Mouse (Mus musculus) intestine, embryonic 15.5 days (tissue): Measurements from ENCODE around the gene Rab35. TPM values are rescaled to one million over a fixed set of nuclear protein-coding genes. Genes with fewer than 3 reads are reported as not detected.

Source experiments
- ATAC-seq: fragments of 200-750 bp; cut with Nextera tagmentation; 2 replicates; pipeline ENCODE4 v1.8.0; 2017; ENCODE audit warnings: moderate TSS enrichment, moderate library complexity
- H3K27ac ChIP-seq: fragments of 300-500 bp; sonication (generic); 2 replicates; pipeline ENCODE4 v1.5.1; 2015; ENCODE audit warnings: mild to moderate bottlenecking, inconsistent platforms
- H3K27me3 ChIP-seq: fragments of 300-500 bp; sonication (generic); replicated peaks from 2 replicates; pipeline ENCODE4 v1.6.1; 2015; ENCODE audit warnings: inconsistent platforms
- H3K36me3 ChIP-seq: fragments of 300-500 bp; sonication (generic); 2 replicates; pipeline ENCODE4 v1.6.1; 2015; ENCODE audit warnings: inconsistent platforms
- H3K4me1 ChIP-seq: fragments of 300-500 bp; sonication (generic); replicated peaks from 2 replicates; pipeline ENCODE4 v1.6.1; 2015; ENCODE audit warnings: inconsistent platforms
- H3K4me2 ChIP-seq: fragments of 300-500 bp; sonication (generic); replicated peaks from 2 replicates; pipeline ENCODE4 v1.6.1; 2015; ENCODE audit warnings: mild to moderate bottlenecking, inconsistent platforms
- H3K4me3 ChIP-seq: fragments of 300-500 bp; sonication (generic); replicated peaks from 2 replicates; pipeline ENCODE4 v1.5.1; 2015; ENCODE audit warnings: inconsistent platforms
- H3K9ac ChIP-seq: fragments of 300-500 bp; sonication (generic); 2 replicates; pipeline ENCODE4 v1.6.1; 2015; ENCODE audit warnings: inconsistent platforms
- H3K9me3 ChIP-seq: fragments of 300-500 bp; sonication (generic); 2 replicates; pipeline ENCODE4 v1.6.1; 2016; ENCODE audit warnings: inconsistent platforms
- WGBS: fragments of 180-500 bp; shearing (Covaris S2); methylation state at CpG from one replicate; pipeline ENCODE4 v1.1.7; 2015; 5-methylcytosine and 5-hydroxymethylcytosine counted together
- polyA plus RNA-seq: library from polyadenylated mRNA; unstranded; fragments of >200 nt; fragmentation: Nextera tagmentation; extraction: Ambion mirVana; gene quantifications from 2 replicates; pipeline ENCODE4 v1.2.1, GENCODE M21; 2015

Rab35 gene
- polyA plus RNA-seq, 1 experiment from 2014 or later, result 16.5 TPM

- WGBS, result 83% methylated on average over 11 of the region's 11 CpGs
- H3K27ac ChIP-seq, result no peak overlapping the region
These were observed 38.3 kb downstream of the Rab35 start for GRCm38 (mm10) chr5:115669974-115670373.

GRCm38 (mm10) chr5:115670406-115670805 is 38.7 kb downstream of the Rab35 start:
- H3K4me3 ChIP-seq, result no peak overlapping the region
- peak; percentile 88 for ATAC-seq
- H3K27me3 ChIP-seq, result no peaks in the 10 kb centered on the region
- H3K27ac ChIP-seq, result no peak overlapping the region
- no peaks in the 10 kb centered on the region for H3K36me3 ChIP-seq
- no peaks in the 10 kb centered on the region for H3K4me1 ChIP-seq
- no peak overlapping the region for H3K4me2 ChIP-seq
- WGBS, result 50% methylated on average over 2 of the region's 2 CpGs
- no peak overlapping the region for H3K9ac ChIP-seq
- H3K9me3 ChIP-seq, result no peaks in the 10 kb centered on the region

More at GRCm38 (mm10) chr5:115669974-115670373, 38.3 kb downstream of the Rab35 start:
- Histone ChIP-seq H3K4me3 (no peak overlapping the region), H3K36me3 (no peaks in the 10 kb centered on the region), H3K4me1 (no peaks in the 10 kb centered on the region), H3K9me3 (no peaks in the 10 kb centered on the region), H3K4me2 (no peak overlapping the region), H3K9ac (no peak overlapping the region), H3K27me3 (no peaks in the 10 kb centered on the region)
- peak; percentile 51 for ATAC-seq

- Histone ChIP-seq H3K4me1 (no peaks in the 10 kb centered on the region), H3K9me3 (no peaks in the 10 kb centered on the region), H3K27me3 (no peaks in the 10 kb centered on the region), H3K4me2 (no peak overlapping the region), H3K27ac (no peak overlapping the region), H3K9ac (no peak overlapping the region), H3K36me3 (no peaks in the 10 kb centered on the region), H3K4me3 (no peak overlapping the region)
- ATAC-seq, result no peak
- 67% methylated on average over 8 of the region's 8 CpGs for WGBS
These were observed 40.1 kb downstream of the Rab35 start for GRCm38 (mm10) chr5:115671846-115672245.

GRCm38 (mm10) chr5:115685126-115685525 is 53.4 kb downstream of the Rab35 start:
- no peak for ATAC-seq
- Histone ChIP-seq H3K4me2 (no peak overlapping the region), H3K9ac (no peak overlapping the region), H3K9me3 (no peaks in the 10 kb centered on the region), H3K4me3 (no peak overlapping the region), H3K27me3 (no peaks in the 10 kb centered on the region), H3K4me1 (no peaks in the 10 kb centered on the region), H3K27ac (no peak overlapping the region), H3K36me3 (no peaks in the 10 kb centered on the region)
- WGBS, result 85% methylated on average over 10 of the region's 10 CpGs

GRCm38 (mm10) chr5:115686716-115687115 is 55.0 kb downstream of the Rab35 start:
- no peaks in the 10 kb centered on the region for H3K4me1 ChIP-seq
- no peak overlapping the region for H3K4me2 ChIP-seq
- no peak overlapping the region for H3K9ac ChIP-seq
- no peaks in the 10 kb centered on the region for H3K27me3 ChIP-seq
- H3K27ac ChIP-seq, result no peak overlapping the region
- H3K4me3 ChIP-seq, result no peak overlapping the region
- ATAC-seq, result no peak
- H3K9me3 ChIP-seq, result no peaks in the 10 kb centered on the region
- no peaks in the 10 kb centered on the region for H3K36me3 ChIP-seq
- WGBS, result 63% methylated on average over 7 of the region's 7 CpGs

- Histone ChIP-seq H3K4me1 (no peaks in the 10 kb centered on the region), H3K36me3 (no peaks in the 10 kb centered on the region), H3K9ac (no peak overlapping the region), H3K4me3 (no peak overlapping the region), H3K4me2 (no peak overlapping the region), H3K27me3 (no peaks in the 10 kb centered on the region), H3K9me3 (no peaks in the 10 kb centered on the region), H3K27ac (no peak overlapping the region)
- 55% methylated on average over 3 of the region's 3 CpGs for WGBS
- no peak for ATAC-seq
These were observed 61.6 kb downstream of the Rab35 start for GRCm38 (mm10) chr5:115693271-115693670.

GRCm38 (mm10) chr5:115695191-115695770 is 63.6 kb downstream of the Rab35 start:
- no peak overlapping the region for H3K9ac ChIP-seq
- no peak overlapping the region for H3K27ac ChIP-seq
- no peaks in the 10 kb centered on the region for H3K9me3 ChIP-seq
- H3K4me1 ChIP-seq, result no peaks in the 10 kb centered on the region
- no peak overlapping the region for H3K4me2 ChIP-seq
- H3K4me3 ChIP-seq, result no peak overlapping the region
- 76% methylated on average over 6 of the region's 6 CpGs for WGBS
- ATAC-seq, result no peak
- H3K36me3 ChIP-seq, result no peaks in the 10 kb centered on the region
- no peaks in the 10 kb centered on the region for H3K27me3 ChIP-seq

- WGBS, result 75% methylated on average over 5 of the region's 5 CpGs
- no peak overlapping the region for H3K27ac ChIP-seq
- H3K4me3 ChIP-seq, result no peak overlapping the region
- no peak for ATAC-seq
- no peaks in the 10 kb centered on the region for H3K9me3 ChIP-seq
- no peaks in the 10 kb centered on the region for H3K27me3 ChIP-seq
- no peaks in the 10 kb centered on the region for H3K36me3 ChIP-seq
- H3K4me1 ChIP-seq, result no peaks in the 10 kb centered on the region
- H3K4me2 ChIP-seq, result no peak overlapping the region
- no peak overlapping the region for H3K9ac ChIP-seq
These were observed 65.1 kb downstream of the Rab35 start for GRCm38 (mm10) chr5:115696811-115697210.

Other genes starting within 250 kb of the Rab35 start
- gene Msi1, start 202.3 kb upstream of the Rab35 start, polyA plus RNA-seq, result 8.7 and 10.4 TPM in 2 replicates
- gene Pla2g1b, start 165.6 kb upstream of the Rab35 start, polyA plus RNA-seq, result 2.1 and 2.9 TPM in 2 replicates
- gene Sirt4, start 147.2 kb upstream of the Rab35 start, polyA plus RNA-seq, result 18.6 and 19.8 TPM in 2 replicates
- gene Pxn, start 125.2 kb upstream of the Rab35 start, polyA plus RNA-seq, result 56.9 and 58.2 TPM in 2 replicates
- 1,607 and 1,644 TPM in 2 replicates for gene Rplp0, start 72.4 kb upstream of the Rab35 start, polyA plus RNA-seq
- gene Gcn1l1, start 66.7 kb upstream of the Rab35 start, polyA plus RNA-seq, result 31.8 and 34.7 TPM in 2 replicates
- 11.3 and 11.4 TPM in 2 replicates for gene Bicdl1, start 99.7 kb downstream of the Rab35 start, polyA plus RNA-seq
- 25.7 and 26.2 TPM in 2 replicates for gene Cit, start 213.4 kb downstream of the Rab35 start, polyA plus RNA-seq